8 mouse cellular contexts compared by ENCODE assay signal in genomic region chr7:13035211-13035855, GRCm38 (mm10). TPM values are rescaled to one million over a fixed set of nuclear protein-coding genes. Genes with fewer than 3 reads are reported as not detected.
DNase-seq lines count a peak whose midpoint lies in the region; ATAC-seq and TF ChIP-seq lines count a peak whose summit lies in the region.

No protein-coding gene starts in this region.

- 90% methylated on average over 17 of the region's 17 CpGs for WGBS in neural tube, embryonic 11.5 days
- WGBS in hindbrain, embryonic 16.5 days, result 83% methylated on average over 17 of the region's 17 CpGs

- H3K4me3 ChIP-seq in gastrocnemius, adult 2 months, result peak overlapping the region; percentile 83
- H3K4me3 ChIP-seq in neural tube, embryonic 11.5 days (ENCODE audit: low read depth, low read length), result peak overlapping the region; percentile 56; the same call in 1 of the 2 replicates
- H3K4me3 ChIP-seq in hindbrain, embryonic 16.5 days (ENCODE audit: low read length), result no peak overlapping the region
- H3K4me3 ChIP-seq in myocyte, result peak overlapping the region; percentile 81

- H3ac ChIP-seq in myocyte (ENCODE audit: control insufficient read depth, insufficient read length), result no peak overlapping the region

- H3K9me3 ChIP-seq in neural tube, embryonic 11.5 days (ENCODE audit: control insufficient read depth, low read length), result no peaks in the 10 kb centered on the region
- H3K9me3 ChIP-seq in hindbrain, embryonic 16.5 days (ENCODE audit: control insufficient read depth, low read length), result no peaks in the 10 kb centered on the region

- no peak overlapping the region for H3K9ac ChIP-seq in neural tube, embryonic 11.5 days (ENCODE audit: low read length)
- peak overlapping the region; percentile 81; the same call in 1 of the 2 replicates for H3K9ac ChIP-seq in hindbrain, embryonic 16.5 days (ENCODE audit: low read depth, low read length)

- DNase-seq in gastrocnemius, adult 2 months, result peak; percentile 54
- no peak for DNase-seq in gastrocnemius, adult 18-20 months (ENCODE audit: low spot score)
- no peak for DNase-seq in neural tube, embryonic 11.5 days (ENCODE audit: low spot score)
- no peak for DNase-seq in neural tube, embryonic 10.5 days (ENCODE audit: extremely low spot score, low spot score)
- DNase-seq in ovary, adult 18-20 months (ENCODE audit: low spot score), result no peak

- peaks cover 21% of the 10 kb centered on the region for H3K79me2 ChIP-seq in myocyte (ENCODE audit: control insufficient read depth, insufficient read depth)

- intact Hi-C loops in gastrocnemius, adult 2 months (cut with DNase I), result loop anchor here (5.0 kb wide), 1 partner anchor 113 kb away; the partner anchor contains the start of gene Rps5

- peak overlapping the region; percentile 98 for H3K27ac ChIP-seq in gastrocnemius, adult 2 months
- peak overlapping the region; percentile 88; the same call in 1 of the 2 replicates for H3K27ac ChIP-seq in neural tube, embryonic 11.5 days (ENCODE audit: low read depth, low read length)
- peak overlapping the region; percentile 72 for H3K27ac ChIP-seq in hindbrain, embryonic 16.5 days (ENCODE audit: low read depth, low read length)

- no peak for TF ChIP-seq POLR2A in myocyte (IDR thresholded peaks at IDR 0.05; ENCODE audit: insufficient read length, low read depth)

- no peak for TF ChIP-seq CTCF in gastrocnemius, adult 2 months (IDR thresholded peaks at IDR 0.05)

- peaks cover 15% of the 10 kb centered on the region for H3K36me3 ChIP-seq in neural tube, embryonic 11.5 days (ENCODE audit: control insufficient read depth, insufficient read depth, low read length)
- peaks cover 40% of the 10 kb centered on the region for H3K36me3 ChIP-seq in hindbrain, embryonic 16.5 days (ENCODE audit: control insufficient read depth, insufficient read depth, low read length)
- peaks cover 32% of the 10 kb centered on the region for H3K36me3 ChIP-seq in myocyte (ENCODE audit: control insufficient read depth, insufficient read depth)

- no peak; the same call in 1 of the 2 replicates for ATAC-seq in neural tube, embryonic 11.5 days (ENCODE audit: insufficient read depth, low FRiP score, low TSS enrichment)
- no peak for ATAC-seq in hindbrain, embryonic 16.5 days
- ATAC-seq in inflammation-experienced regulatory T-cells, adult 6 months, result no peak

- peaks cover 19% of the 10 kb centered on the region for H3K4me1 ChIP-seq in neural tube, embryonic 11.5 days (ENCODE audit: control insufficient read depth, insufficient read depth, low read length)
- peaks cover 33% of the 10 kb centered on the region for H3K4me1 ChIP-seq in hindbrain, embryonic 16.5 days (ENCODE audit: control insufficient read depth, insufficient read depth, low read depth, low read length)

- H3K27me3 ChIP-seq in neural tube, embryonic 11.5 days (ENCODE audit: control insufficient read depth, insufficient read depth, low read length), result no peaks in the 10 kb centered on the region
- H3K27me3 ChIP-seq in hindbrain, embryonic 16.5 days (replicated peaks; ENCODE audit: control insufficient read depth, insufficient read depth, low read length), result no peaks in the 10 kb centered on the region
- no peaks in the 10 kb centered on the region for H3K27me3 ChIP-seq in myocyte (ENCODE audit: control insufficient read depth, insufficient read depth, insufficient read length)

- H3K4me2 ChIP-seq in neural tube, embryonic 11.5 days (ENCODE audit: low read depth), result peak overlapping the region; percentile 79; the same call in 1 of the 2 replicates
- H3K4me2 ChIP-seq in hindbrain, embryonic 16.5 days (ENCODE audit: low read length), result peak overlapping the region; percentile 95
- peak overlapping the region; percentile 83 for H3K4me2 ChIP-seq in myocyte (ENCODE audit: low read depth)

TF ChIP-seq in myocyte, 11 proteins besides CTCF, POLR2A, EP300 and RAD21:
- no peak for TF ChIP-seq POLR2AphosphoS2 (IDR thresholded peaks at IDR 0.05; ENCODE audit: insufficient read length, low read depth)
- no peak for TF ChIP-seq E2F4 (IDR thresholded peaks at IDR 0.05; ENCODE audit: insufficient read depth)
- no peak for TF ChIP-seq MYOD1 (IDR thresholded peaks at IDR 0.05; ENCODE audit: control insufficient read depth in 1 of 3, insufficient read length in 2 of 3, low read depth in 2 of 3)
- no peak for TF ChIP-seq TCF12 (IDR thresholded peaks at IDR 0.05; ENCODE audit: insufficient read depth, poor library complexity, severe bottlenecking)
- no peak for TF ChIP-seq USF1 (IDR thresholded peaks at IDR 0.05; ENCODE audit: low read depth)
- TF ChIP-seq MAX (IDR thresholded peaks at IDR 0.05; ENCODE audit: low read depth), result no peak
- no peak for TF ChIP-seq MYOG (IDR thresholded peaks at IDR 0.05; ENCODE audit: control insufficient read depth in 1 of 3, insufficient read depth in 1 of 3, insufficient read length in 2 of 3, low read depth in 2 of 3)
- TF ChIP-seq TCF3 (IDR thresholded peaks at IDR 0.05; ENCODE audit: insufficient read length, low read depth), result no peak
- no peak for TF ChIP-seq CEBPB (IDR thresholded peaks at IDR 0.05; ENCODE audit: insufficient read depth, poor library complexity, severe bottlenecking)
- TF ChIP-seq REST (IDR thresholded peaks at IDR 0.05; ENCODE audit: insufficient read depth, insufficient read length), result no peak
- no peak for TF ChIP-seq SRF (IDR thresholded peaks at IDR 0.05; ENCODE audit: control insufficient read depth, insufficient read length, low read depth)

RNA-seq across cellular contexts. Expression of gene Chmp2a, which starts 0.7 kb away (rescaled TPM):
- total RNA-seq in gastrocnemius, adult 2 months (2021), result 100 to 1,000 TPM in 1 of 2 experiments, 10 to 100 TPM in 1; 76.2 to 106 TPM
- total RNA-seq in gastrocnemius, adult 18-20 months (2021), result 100 to 1,000 TPM in 1 of 2 experiments, 10 to 100 TPM in 1; 95.4 to 103 TPM
- 120 and 126 TPM in 2 replicates for polyA plus RNA-seq in neural tube, embryonic 11.5 days (2014; fragmentation: Nextera tagmentation; extraction: Ambion mirVana)
- polyA plus RNA-seq in hindbrain, embryonic 16.5 days (2015; fragmentation: Nextera tagmentation; extraction: Ambion mirVana), result 174 TPM in 2 replicates
- polyA plus RNA-seq in myocyte (2012; fragmentation: generic; extraction: Trizol), result 189 TPM
- 100 to 1,000 TPM; 296 to 343 (median 309) TPM for polyA plus RNA-seq in inflammation-experienced regulatory T-cells, adult 6 months (2017; shearing (Covaris generic))

RNA-seq across cellular contexts. Expression of gene Ube2m, which starts 2.7 kb away (rescaled TPM):
- 100 to 1,000 TPM; 136 to 146 TPM for total RNA-seq in gastrocnemius, adult 2 months (2021)
- total RNA-seq in gastrocnemius, adult 18-20 months (2021), result 100 to 1,000 TPM; 148 to 149 TPM
- 189 and 194 TPM in 2 replicates for polyA plus RNA-seq in neural tube, embryonic 11.5 days (2014; fragmentation: Nextera tagmentation; extraction: Ambion mirVana)
- polyA plus RNA-seq in hindbrain, embryonic 16.5 days (2015; fragmentation: Nextera tagmentation; extraction: Ambion mirVana), result 41.3 and 64.6 TPM in 2 replicates
- 227 TPM for polyA plus RNA-seq in myocyte (2012; fragmentation: generic; extraction: Trizol)
- polyA plus RNA-seq in inflammation-experienced regulatory T-cells, adult 6 months (2017; shearing (Covaris generic)), result 10 to 100 TPM; 14.9 to 21.8 (median 16.4) TPM

RNA-seq across cellular contexts. Expression of gene Mzf1, which starts 19.2 kb away (rescaled TPM):
- under 1 TPM; 0.51 to 0.92 TPM for total RNA-seq in gastrocnemius, adult 2 months (2021)
- total RNA-seq in gastrocnemius, adult 18-20 months (2021), result under 1 TPM; 0.62 to 0.71 TPM
- polyA plus RNA-seq in neural tube, embryonic 11.5 days (2014; fragmentation: Nextera tagmentation; extraction: Ambion mirVana), result 1.7 and 2.2 TPM in 2 replicates
- 9.3 and 9.7 TPM in 2 replicates for polyA plus RNA-seq in hindbrain, embryonic 16.5 days (2015; fragmentation: Nextera tagmentation; extraction: Ambion mirVana)
- polyA plus RNA-seq in myocyte (2012; fragmentation: generic; extraction: Trizol), result 0.37 TPM
- under 1 TPM; 0.18 to 0.35 (median 0.20) TPM for polyA plus RNA-seq in inflammation-experienced regulatory T-cells, adult 6 months (2017; shearing (Covaris generic))

RNA-seq across cellular contexts. Expression of gene Zbtb45, which starts 25.5 kb away (rescaled TPM):
- 1 to 10 TPM; 3.3 to 4.4 TPM for total RNA-seq in gastrocnemius, adult 2 months (2021)
- total RNA-seq in gastrocnemius, adult 18-20 months (2021), result 1 to 10 TPM; 3.2 to 4.0 TPM
- 30.7 and 33.5 TPM in 2 replicates for polyA plus RNA-seq in neural tube, embryonic 11.5 days (2014; fragmentation: Nextera tagmentation; extraction: Ambion mirVana)
- 38.3 and 41.4 TPM in 2 replicates for polyA plus RNA-seq in hindbrain, embryonic 16.5 days (2015; fragmentation: Nextera tagmentation; extraction: Ambion mirVana)
- 8.2 TPM for polyA plus RNA-seq in myocyte (2012; fragmentation: generic; extraction: Trizol)
- 1 to 10 TPM; 5.4 to 8.0 (median 6.5) TPM for polyA plus RNA-seq in inflammation-experienced regulatory T-cells, adult 6 months (2017; shearing (Covaris generic))

RNA-seq across cellular contexts. Expression of gene Trim28, which starts 36.4 kb away (rescaled TPM):
- 10 to 100 TPM; 71.3 to 71.5 TPM for total RNA-seq in gastrocnemius, adult 2 months (2021)
- 10 to 100 TPM; 63.6 to 65.9 TPM for total RNA-seq in gastrocnemius, adult 18-20 months (2021)
- 512 and 523 TPM in 2 replicates for polyA plus RNA-seq in neural tube, embryonic 11.5 days (2014; fragmentation: Nextera tagmentation; extraction: Ambion mirVana)
- polyA plus RNA-seq in hindbrain, embryonic 16.5 days (2015; fragmentation: Nextera tagmentation; extraction: Ambion mirVana), result 165 and 195 TPM in 2 replicates
- polyA plus RNA-seq in myocyte (2012; fragmentation: generic; extraction: Trizol), result 252 TPM
- 10 to 100 TPM; 42.1 to 76.8 (median 57.0) TPM for polyA plus RNA-seq in inflammation-experienced regulatory T-cells, adult 6 months (2017; shearing (Covaris generic))
